Mouse (Mus musculus) splenic B cell, adult 2 months (primary cell): ENCODE results near the gene Pla2g2e.
A peak's percentile ranks its signal among the peaks of the same experiment; 100 is the strongest.

Experiments used
- DNase-seq: peaks from one replicate; pipeline ENCODE4 v3.0.0-alpha.2; 2011; ENCODE audit warnings: low read depth, low spot score
- H3K27me3 ChIP-seq: 2 replicates; pipeline ENCODE4 v1.6.1; 2012; ENCODE audit warnings: mild to moderate bottlenecking, low read length, moderate library complexity, mixed read lengths; ENCODE audit not compliant: control insufficient read depth, poor library complexity, insufficient read depth, severe bottlenecking
- H3K36me3 ChIP-seq: 2 replicates; pipeline ENCODE4 v1.6.1; 2012; ENCODE audit warnings: mild to moderate bottlenecking, low read length, moderate library complexity, mixed read lengths; ENCODE audit not compliant: control insufficient read depth, poor library complexity, insufficient read depth, severe bottlenecking

Gene Pla2g2e

GRCm38 (mm10) chr4:138877731-138878130 is at the start of gene Pla2g2e:
Gene Pla2g2e, plus strand, starts transcription at chr4:138877942.
- Histone ChIP-seq H3K36me3 (no peaks in the 10 kb centered on the region), H3K27me3 (no peaks in the 10 kb centered on the region)
- no peak for DNase-seq

GRCm38 (mm10) chr4:138839806-138840205 is 37.9 kb upstream of the Pla2g2e start:
- Histone ChIP-seq H3K27me3 (no peaks in the 10 kb centered on the region), H3K36me3 (no peaks in the 10 kb centered on the region)
- DNase-seq: no peak

GRCm38 (mm10) chr4:138840726-138841125 is 37.0 kb upstream of the Pla2g2e start:
- no peaks in the 10 kb centered on the region for H3K36me3 ChIP-seq
- no peaks in the 10 kb centered on the region for H3K27me3 ChIP-seq
- DNase-seq: no peak

- no peak for DNase-seq
- Histone ChIP-seq H3K36me3 (no peaks in the 10 kb centered on the region), H3K27me3 (no peaks in the 10 kb centered on the region)
Observed at GRCm38 (mm10) chr4:138841386-138841785, 36.4 kb upstream of the Pla2g2e start.

GRCm38 (mm10) chr4:138851463-138851862 is 26.3 kb upstream of the Pla2g2e start:
- Histone ChIP-seq H3K36me3 (no peaks in the 10 kb centered on the region), H3K27me3 (no peaks in the 10 kb centered on the region)
- DNase-seq: peak; percentile 70

GRCm38 (mm10) chr4:138852961-138853360 is 24.8 kb upstream of the Pla2g2e start:
- no peak for DNase-seq
- no peaks in the 10 kb centered on the region for H3K27me3 ChIP-seq

GRCm38 (mm10) chr4:138855092-138855632 is 22.6 kb upstream of the Pla2g2e start:
- Histone ChIP-seq H3K36me3 (no peaks in the 10 kb centered on the region), H3K27me3 (0 out of 2 replicates have a peak, but pooled peaks cover 2% of the 10 kb centered on the region)
- DNase-seq: no peak

More at GRCm38 (mm10) chr4:138852961-138853360, 24.8 kb upstream of the Pla2g2e start:
- H3K36me3 ChIP-seq: no peaks in the 10 kb centered on the region

GRCm38 (mm10) chr4:138856491-138856890 is 21.3 kb upstream of the Pla2g2e start:
- DNase-seq: peak; percentile 80
- 0 out of 2 replicates have a peak, but pooled peaks cover 2% of the 10 kb centered on the region for H3K27me3 ChIP-seq
- no peaks in the 10 kb centered on the region for H3K36me3 ChIP-seq

GRCm38 (mm10) chr4:138857576-138857975 is 20.2 kb upstream of the Pla2g2e start:
- Histone ChIP-seq H3K36me3 (no peaks in the 10 kb centered on the region), H3K27me3 (0 out of 2 replicates have a peak, but pooled peaks cover 2% of the 10 kb centered on the region)
- DNase-seq: no peak

- H3K36me3 ChIP-seq: no peaks in the 10 kb centered on the region
- DNase-seq: no peak
Observed at GRCm38 (mm10) chr4:138858446-138858845, 19.3 kb upstream of the Pla2g2e start.

GRCm38 (mm10) chr4:138859245-138859644 is 18.5 kb upstream of the Pla2g2e start:
- Histone ChIP-seq H3K36me3 (no peaks in the 10 kb centered on the region), H3K27me3 (0 out of 2 replicates have a peak, but pooled peaks cover 2% of the 10 kb centered on the region)
- peak; percentile 33 for DNase-seq

More at GRCm38 (mm10) chr4:138858446-138858845, 19.3 kb upstream of the Pla2g2e start:
- H3K27me3 ChIP-seq: 0 out of 2 replicates have a peak, but pooled peaks cover 2% of the 10 kb centered on the region

GRCm38 (mm10) chr4:138859728-138860127 is 18.0 kb upstream of the Pla2g2e start:
- 0 out of 2 replicates have a peak, but pooled peaks cover 2% of the 10 kb centered on the region for H3K27me3 ChIP-seq
- peak; percentile 43 for DNase-seq
- no peaks in the 10 kb centered on the region for H3K36me3 ChIP-seq

- Histone ChIP-seq H3K36me3 (no peaks in the 10 kb centered on the region), H3K27me3 (0 out of 2 replicates have a peak, but pooled peaks cover 2% of the 10 kb centered on the region)
- peak; percentile 15 for DNase-seq
Observed at GRCm38 (mm10) chr4:138863344-138863998, 14.3 kb upstream of the Pla2g2e start, which contains the start of gene Pla2g5. Gene Pla2g5, minus strand, starts transcription at chr4:138863482.

GRCm38 (mm10) chr4:138865092-138865491 is 12.7 kb upstream of the Pla2g2e start:
- H3K27me3 ChIP-seq: no peaks in the 10 kb centered on the region
- no peak for DNase-seq
- H3K36me3 ChIP-seq: no peaks in the 10 kb centered on the region

- DNase-seq: no peak
- no peaks in the 10 kb centered on the region for H3K36me3 ChIP-seq
- no peaks in the 10 kb centered on the region for H3K27me3 ChIP-seq
Observed at GRCm38 (mm10) chr4:138865991-138866390, 11.8 kb upstream of the Pla2g2e start.
